Mouse (Mus musculus) lung, postnatal 0 days (tissue): ENCODE data around the gene Rnf113a2.

Experiments
- CTCF ChIP-seq: IDR thresholded peaks from 2 replicates; pipeline ENCODE4 v1.5.1; 2016; ENCODE audit warnings: antibody characterized with exemption, mild to moderate bottlenecking
- EP300 ChIP-seq: IDR thresholded peaks from 2 replicates; pipeline ENCODE4 v1.6.1; 2016; ENCODE audit warnings: antibody characterized with exemption, mild to moderate bottlenecking, control low read depth

DNA sequence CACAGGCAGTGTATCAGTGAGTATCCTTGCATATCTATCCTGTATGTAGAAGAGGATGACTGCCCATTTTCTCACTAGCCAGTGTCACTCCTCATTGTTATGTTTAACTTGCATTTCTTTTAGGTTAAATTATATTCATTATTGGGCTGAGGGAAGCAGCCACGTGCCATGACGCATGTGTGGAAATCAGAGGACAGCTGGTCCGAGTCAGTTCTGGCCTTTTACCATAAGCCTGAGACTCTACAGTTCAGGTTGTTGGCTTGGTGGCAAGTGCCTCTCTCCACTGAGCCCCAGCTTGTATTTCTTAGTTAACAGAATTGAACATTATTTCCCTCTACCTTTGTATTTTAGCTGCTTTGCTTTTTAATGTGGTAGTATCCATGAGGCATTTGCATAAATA lies 39.9 kb downstream of the Rnf113a2 start:
- TF ChIP-seq CTCF: no peak
- no peak for TF ChIP-seq EP300
